Mouse (Mus musculus) layer of hippocampus, adult 9-11 months (tissue): ENCODE results near the gene Orc2.
A peak's percentile ranks its signal among the peaks of the same experiment; 100 is the strongest.

ENCODE experiments used
- DNase-seq: peaks from one replicate; pipeline ENCODE4 v3.0.0; 2022

Gene Orc2

DNA sequence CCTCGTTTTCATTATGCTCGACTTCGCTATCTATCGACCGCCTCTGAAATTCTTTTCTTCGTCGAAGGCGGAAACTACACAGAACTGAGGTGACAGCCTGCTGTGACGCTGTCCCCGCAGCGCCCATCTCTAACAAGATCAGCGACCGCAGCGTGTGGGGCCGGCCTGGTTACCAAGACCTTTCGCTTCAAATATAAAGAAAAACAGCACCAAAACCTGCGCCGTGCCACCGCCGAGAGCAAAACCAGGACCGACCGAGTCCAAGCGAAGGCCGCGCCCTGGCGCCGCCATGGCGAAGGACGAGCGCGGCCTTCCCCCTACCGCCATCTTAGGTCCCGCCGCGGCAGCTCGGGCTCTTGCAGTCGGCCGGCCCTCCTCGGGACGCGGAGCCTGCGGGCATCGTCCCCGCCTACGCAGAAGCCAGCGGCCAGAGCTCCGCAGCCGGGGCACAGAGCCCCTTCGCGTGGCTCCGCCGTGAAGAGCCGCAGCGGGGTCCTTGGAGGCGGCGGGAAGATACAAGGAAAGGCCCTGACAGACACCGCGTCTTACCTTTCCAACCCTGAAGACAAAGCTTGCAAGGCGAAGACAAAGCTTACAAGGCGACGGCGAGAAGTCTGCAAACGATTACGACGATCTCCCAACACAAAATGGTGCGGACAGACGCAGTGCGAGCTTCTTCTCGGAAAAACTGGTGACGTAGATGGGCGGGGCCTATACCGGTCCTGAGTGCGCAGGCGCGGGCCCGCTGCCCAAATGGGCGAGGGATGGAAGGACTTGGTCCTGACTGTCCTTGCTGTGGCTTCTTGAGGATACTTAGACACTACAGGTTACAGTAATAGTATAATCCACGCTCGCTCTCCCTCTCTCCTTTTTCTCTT is 81.3 kb downstream of the Orc2 start, which contains the start of gene Clk1:
TSS of gene Clk1 (minus strand) at position 696 of the 878 bp plus-strand sequence.
- DNase-seq: peak; percentile 94

DNA sequence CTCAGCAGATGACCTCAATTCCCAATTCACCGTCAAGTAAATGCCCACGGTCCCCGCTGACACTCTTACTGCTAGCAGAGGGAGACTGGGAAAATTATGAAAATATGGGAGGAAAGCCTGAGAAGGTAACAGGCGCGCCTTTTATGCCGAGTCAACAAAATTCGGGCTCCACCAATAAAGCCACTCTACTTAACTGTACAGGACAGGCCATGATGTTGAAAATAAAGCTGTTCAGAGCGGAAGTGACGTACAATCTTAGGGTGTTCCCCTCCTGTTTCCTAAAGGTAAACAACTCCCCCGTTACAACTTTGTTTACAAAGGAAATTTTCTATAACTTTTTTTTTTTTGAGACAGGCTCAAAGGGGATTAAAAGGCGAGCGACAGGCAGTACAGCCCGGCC is 82.0 kb downstream of the Orc2 start:
- DNase-seq: peak; percentile 31

DNA sequence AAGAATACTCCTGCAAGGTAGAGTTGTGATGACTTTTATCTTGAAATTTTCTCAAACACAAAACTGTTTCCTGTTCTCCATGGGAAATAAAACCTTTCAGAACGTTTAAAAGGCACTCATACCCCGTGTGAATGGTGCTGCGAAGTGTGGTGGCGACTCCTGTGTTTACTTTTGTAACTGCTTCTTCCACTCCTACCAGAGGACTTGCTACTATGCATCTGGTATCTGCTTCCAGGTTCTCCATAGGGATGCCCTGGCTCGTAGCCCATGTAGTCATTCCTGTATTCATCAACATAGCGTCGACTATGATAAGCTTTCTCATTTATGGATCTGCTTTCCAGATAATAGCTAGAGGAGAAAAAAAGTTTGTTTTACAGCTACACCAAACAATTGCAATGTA is 83.9 kb downstream of the Orc2 start:
- no peak for DNase-seq

DNA sequence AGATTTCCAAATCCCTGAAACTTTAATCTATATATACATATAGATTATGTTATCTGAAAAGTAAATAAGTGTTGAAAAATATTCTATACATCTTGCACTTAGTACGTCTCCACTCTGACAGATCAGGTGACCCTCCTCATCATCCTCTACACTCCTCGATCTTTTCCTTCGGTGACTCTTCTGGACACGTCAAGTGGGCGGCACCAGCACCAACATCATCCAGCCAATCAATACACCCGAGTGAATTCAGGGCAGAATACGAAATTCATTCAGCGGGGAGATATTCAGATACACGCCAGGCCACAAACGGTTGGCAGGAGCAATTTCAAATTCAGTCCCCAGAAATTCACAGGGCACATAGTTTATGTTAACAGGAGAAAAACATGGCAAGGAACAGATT is 84.9 kb downstream of the Orc2 start:
- DNase-seq: no peak

DNA sequence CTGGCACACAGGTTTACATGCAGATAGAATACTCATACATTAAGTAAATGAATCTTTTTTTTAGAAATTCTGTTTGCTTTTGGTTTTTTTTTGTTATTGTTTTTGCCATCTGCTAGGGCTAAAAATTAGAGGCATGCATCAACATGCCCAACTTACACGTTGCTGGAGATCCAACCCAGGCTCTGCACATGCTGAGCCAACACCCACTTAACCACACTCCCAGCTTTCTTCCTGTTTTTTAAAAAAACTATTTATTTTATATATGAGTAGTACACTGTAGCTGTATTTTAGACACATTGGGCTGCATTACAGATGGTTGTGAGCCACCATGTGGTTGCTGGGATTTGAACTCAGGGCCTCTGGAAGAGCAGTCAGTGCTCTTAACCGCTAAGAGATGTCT is 88.9 kb downstream of the Orc2 start:
- DNase-seq: no peak

DNA sequence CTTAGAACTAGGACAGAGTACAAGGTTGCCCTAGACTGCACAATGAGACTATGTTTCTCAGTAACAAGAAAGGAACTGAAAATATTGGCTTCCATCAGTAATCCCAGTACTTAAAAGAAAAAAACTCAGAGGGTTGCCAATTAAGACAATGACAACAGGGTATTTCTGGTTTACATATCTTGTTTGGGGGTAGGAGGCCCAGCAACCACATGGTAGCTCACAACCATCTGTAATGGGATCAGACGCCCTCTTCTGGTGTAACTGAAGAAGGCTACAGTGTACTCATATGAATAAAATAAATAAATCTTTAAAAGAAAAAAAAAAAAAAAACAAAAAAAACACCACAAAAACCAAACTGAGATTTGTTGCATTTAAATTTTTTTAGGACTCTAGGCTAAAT is 89.5 kb downstream of the Orc2 start:
- DNase-seq: no peak
